Mouse (Mus musculus) thymus, adult 2 months (tissue): ENCODE data around the gene Adgrv1.

Experiments
- CTCF ChIP-seq: fragments of 200-500 bp; IDR thresholded peaks from 2 replicates; pipeline ENCODE4 v1.5.1; 2012; ENCODE audit warnings: mild to moderate bottlenecking, control low read depth, low read length, moderate library complexity, borderline replicate concordance; ENCODE audit not compliant: control insufficient read depth, poor library complexity, insufficient read depth; ENCODE audit errors: extremely low read depth
- POLR2A ChIP-seq: fragments of 200-500 bp; IDR thresholded peaks from 2 replicates; pipeline ENCODE4 v1.6.1; 2012; ENCODE audit warnings: mild to moderate bottlenecking, low read length, control low read depth, moderate library complexity; ENCODE audit not compliant: control insufficient read depth, poor library complexity, insufficient read depth; ENCODE audit errors: extremely low read depth

DNA sequence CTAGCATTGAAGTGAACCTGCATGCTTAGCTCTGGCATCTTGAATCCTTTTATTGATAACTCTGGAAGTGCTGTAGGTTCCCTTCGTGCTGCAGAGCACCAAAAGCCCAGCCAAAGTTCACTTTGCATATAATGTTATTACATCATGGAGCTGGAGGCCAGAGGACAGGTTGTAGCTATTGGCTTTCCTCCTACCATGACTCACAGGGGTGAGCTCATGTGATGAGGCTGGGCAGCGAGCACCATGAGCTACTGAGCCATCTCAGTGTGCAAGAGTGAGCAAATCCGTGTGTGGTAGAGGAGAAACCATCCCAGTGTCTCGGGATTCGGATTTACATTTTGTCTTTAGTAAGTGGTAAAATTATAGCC, 31.4 kb upstream of the Adgrv1 start:
- TF ChIP-seq CTCF (no peak), POLR2A (no peak)
